Mouse (Mus musculus) R1 (cell line): ENCODE data around the gene Pramef20.
"Not testable (repeated sequence)": the region's sequence is repeated elsewhere in the genome, so short reads cannot be mapped to it uniquely, and the experiment has no call there.

Source experiments
- DNase-seq: peaks from one replicate; pipeline ENCODE4 v3.0.0-alpha.2; 2018; ENCODE audit warnings: low read depth, low spot score

Pramef20 gene

DNA sequence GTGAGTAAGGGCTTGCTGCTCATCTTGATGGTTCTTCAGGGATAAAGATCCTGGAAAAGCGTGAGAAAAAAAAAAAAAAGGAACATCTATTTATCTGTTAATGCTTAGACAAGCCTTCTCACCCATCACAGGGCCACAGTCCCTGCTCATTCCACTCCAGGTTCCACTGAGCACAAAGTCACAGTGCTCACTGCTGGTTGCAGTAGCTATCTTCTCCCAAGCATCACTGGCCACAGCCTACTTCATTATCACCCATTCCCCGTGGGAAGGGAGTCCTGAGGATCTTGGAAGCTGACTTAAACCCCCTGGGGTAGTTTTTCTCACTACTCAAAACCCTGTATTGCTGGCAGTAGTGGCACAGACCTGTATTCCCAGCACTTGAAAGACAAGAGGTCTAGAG, at the start of gene Pramef20:
TSS of gene Pramef20 (minus strand) at position 23 of the 400 bp plus-strand sequence.
- DNase-seq, result no peak

DNA sequence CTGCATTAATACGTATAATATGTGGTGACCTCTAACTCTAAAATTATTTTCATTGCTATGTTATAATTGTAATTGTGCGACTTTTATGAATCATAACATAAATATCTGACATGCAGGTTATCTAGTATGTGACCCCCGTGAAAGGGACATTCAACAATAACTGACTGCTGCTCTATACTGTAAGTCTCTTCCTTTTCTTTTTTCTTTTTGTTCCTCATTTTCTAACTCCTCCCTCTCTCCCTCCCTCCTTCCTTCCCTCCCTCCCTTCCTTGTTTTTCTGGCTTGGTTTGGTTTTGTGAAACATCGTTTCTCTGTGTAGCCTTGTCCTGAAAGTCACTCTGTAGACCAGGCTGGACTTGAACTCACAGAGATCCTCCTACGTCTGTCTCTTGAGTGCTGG, 46.9 kb upstream of the Pramef20 start:
- DNase-seq, result no peak

DNA sequence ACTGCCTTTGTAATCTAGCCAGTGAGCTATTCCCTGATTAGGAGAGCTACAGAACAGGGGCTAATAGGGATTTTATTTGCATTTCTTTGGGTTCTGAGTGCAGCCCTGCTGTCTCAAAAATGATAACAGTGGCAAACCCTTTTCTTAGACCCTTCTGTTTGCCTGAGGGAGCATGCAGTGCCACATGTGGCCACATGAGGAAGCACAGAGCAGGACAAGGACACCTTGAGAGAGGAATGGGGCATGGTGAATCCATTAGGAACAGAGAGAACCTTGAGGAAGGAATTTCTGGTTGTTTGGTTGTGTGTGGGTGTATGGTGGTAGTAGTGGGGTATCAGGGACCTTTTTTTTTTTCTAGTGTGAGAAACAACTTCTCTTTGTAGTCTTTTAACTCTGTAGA, 42.9 kb upstream of the Pramef20 start:
- peak; percentile 70 for DNase-seq

DNA sequence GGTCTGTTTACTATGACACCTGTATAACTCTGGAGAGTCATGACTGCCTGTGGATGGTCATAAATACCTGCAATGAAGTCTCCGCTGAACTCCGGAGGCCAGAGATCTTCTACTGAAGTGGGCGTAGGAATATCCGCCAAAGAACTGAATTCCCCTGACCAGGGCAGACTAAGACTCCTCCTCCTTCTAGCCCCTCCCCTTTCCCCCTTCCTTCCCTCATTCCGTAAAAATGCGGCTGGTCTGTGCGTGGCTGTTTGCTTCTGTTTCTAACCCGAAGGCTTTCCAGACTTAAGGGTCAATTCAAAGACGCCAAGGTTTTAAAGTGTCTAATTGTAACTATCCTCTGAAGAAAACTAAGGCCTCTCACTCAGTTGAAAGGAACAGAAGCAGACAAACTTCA, 30.6 kb upstream of the Pramef20 start, which contains the start of gene Pramef12:
TSS of gene Pramef12 (minus strand) at position 175 of the 400 bp plus-strand sequence.
- peak; percentile 81 for DNase-seq

DNA sequence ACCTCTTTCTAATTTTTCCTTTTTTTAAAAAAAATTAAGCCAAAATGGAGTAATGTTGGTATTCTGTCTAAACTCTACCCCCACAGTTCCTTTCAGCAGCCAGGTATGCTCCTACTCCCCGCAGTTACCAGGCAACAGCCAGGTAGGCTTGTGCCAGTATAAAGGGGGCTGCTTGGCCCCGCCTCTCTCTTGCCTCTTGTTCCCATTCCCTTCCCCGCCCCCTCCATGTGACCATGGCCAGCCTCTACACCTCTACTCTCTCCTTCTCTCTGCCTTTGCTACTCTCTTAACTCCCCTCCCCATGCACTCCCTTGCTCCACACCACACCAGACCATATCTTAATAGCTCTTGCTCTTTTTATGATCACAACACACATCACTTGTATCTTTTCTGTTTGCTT, 28.5 kb upstream of the Pramef20 start:
- peak; percentile 71 for DNase-seq

DNA sequence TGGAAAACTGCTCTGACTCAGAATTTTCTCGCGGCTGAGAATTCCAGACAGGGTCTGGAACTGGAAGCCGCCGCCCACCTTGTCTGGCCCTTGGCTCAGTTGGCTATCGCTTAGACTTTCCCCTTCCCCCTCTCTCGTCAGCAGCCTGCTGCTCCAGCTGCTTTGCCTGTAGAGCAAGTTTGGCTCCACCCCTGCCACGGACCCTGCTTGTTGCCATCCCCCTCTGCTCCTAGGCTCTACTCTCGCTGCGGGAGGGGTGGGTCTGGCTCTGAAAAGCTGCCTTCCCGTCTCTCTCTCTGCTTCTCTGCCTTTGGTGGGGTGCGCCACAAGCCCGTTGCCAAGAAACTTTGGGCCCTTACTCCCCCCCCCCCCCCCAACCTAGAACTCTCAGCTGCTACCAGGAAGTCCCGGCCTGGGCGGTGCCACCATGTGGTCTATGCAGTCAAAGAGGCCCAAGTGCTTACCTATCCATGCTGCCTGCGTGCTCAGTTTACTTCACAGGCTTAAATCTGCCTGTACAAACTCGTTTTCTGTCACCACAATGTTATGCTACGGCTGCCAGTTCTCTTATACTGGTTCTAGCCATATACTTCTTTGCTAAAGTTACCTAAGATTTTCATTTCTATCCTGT, 26.8 kb upstream of the Pramef20 start:
- DNase-seq, result peak; percentile 96

DNA sequence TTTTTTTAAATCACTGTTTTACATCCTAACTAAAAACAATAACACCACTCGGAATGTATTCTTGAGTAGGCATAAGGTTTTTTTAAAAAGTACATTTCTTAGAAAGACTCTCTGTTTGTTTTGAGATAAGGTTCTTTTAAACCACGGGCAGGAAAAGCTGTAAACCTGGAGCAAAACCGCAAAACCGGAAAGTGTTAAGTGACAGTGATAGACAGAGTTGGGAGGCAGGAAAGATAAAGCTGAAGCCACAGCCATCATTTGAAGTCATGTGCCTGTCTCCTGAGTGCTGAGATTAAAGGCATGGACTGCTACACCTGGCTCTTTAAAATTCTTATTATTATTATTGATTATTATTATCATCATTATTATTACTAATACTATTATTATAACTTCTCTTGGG, 25.0 kb upstream of the Pramef20 start:
- no peak for DNase-seq

DNA sequence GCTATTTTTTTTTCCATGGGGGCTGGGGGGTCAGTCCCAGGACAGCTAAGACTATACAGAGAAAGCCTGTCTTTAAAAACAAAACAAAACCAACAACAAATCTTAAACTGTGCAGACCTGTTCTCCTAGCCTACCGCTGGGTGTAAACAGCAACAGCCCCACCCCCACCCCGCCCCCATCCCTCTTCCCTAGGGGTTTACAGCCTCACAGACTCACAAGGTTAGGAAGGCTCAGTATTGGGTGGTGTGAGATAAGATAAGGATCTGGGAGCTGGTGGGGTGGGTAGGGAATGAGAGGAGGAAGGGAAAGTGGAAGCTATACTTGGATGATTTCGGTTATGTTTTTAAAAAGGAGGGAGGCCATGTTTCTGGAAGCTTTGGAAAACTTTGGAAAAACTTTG, 18.6 kb upstream of the Pramef20 start:
- DNase-seq, result peak; percentile 52

DNA sequence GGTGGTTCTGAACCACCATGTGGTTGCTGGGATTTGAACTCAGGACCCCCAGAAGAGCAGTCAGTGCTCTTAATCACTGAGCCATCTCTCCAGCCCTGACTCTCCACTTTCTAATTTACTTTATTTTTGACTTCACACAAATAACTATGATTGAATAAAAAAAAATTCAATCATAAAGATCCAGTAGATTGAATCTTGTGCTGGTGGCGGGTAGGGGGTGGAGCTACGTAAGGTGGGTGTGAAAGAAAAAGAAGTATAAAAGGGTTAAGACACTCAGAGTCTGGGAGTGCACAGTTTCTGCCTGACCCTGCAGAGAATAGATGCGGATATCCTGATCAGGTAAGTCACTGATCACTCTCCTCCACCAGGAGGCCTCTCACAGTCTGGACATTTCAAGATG, 20.1 kb downstream of the Pramef20 start, which contains the start of gene Gm13119:
TSS of gene Gm13119 (plus strand) at position 301 of the 400 bp plus-strand sequence.
- not testable (repeated sequence) for DNase-seq

DNA sequence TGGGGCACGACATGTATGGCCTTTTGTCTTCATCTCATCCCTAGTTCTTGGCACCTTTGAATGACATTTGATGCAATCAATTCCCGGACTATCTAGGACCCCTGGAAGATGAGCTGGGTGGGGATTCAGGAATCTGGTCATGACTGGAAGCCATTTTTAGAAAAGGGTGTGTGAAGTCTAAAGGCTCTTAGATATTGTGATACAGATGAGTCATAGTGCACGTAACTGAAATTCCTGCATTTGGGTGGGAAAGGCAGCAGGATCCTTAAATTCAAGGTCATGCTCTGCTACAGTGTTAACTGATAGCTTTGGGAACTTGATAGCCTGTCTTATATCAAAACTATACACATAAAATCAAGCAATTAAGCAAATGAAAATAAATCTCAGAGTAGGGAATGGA, 41.9 kb downstream of the Pramef20 start:
- DNase-seq, result peak; percentile 84

DNA sequence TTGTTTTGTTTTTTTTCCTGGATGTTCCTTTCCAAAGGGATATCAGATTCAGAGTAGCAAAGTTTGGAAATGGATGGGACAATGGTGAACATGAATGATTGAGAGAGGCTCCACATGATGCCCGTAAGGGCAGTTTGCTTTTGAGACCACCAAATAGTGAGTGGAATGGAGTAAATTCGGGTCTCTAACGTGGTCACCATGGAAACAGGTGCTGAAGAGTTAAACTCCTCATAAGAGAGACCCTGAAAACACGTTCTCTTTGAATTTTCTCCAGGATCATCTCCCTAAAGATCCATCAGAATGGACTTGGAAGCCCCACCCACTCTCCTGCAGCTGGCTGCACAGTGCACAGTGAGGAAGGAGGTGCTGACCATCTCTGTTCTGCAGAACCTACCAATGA, 47.8 kb downstream of the Pramef20 start, which contains the start of gene Gm13128:
TSS of gene Gm13128 (plus strand) at position 301 of the 400 bp plus-strand sequence.
- DNase-seq, result not testable (repeated sequence)
